Mouse (Mus musculus) heart, embryonic 16.5 days (tissue): ENCODE measurements around the gene Atf6b. TPM values are rescaled to one million over a fixed set of nuclear protein-coding genes. Genes with fewer than 3 reads are reported as not detected.

Experiments used
- ATAC-seq: fragments of 200-750 bp; cut with Nextera tagmentation; replicated peaks from 2 replicates; pipeline ENCODE4 v1.8.0; 2017; ENCODE audit warnings: moderate number of reproducible peaks; ENCODE audit not compliant: insufficient read depth, low FRiP score; ENCODE audit errors: extremely low read depth
- H3K27ac ChIP-seq: fragments of 300-500 bp; sonication (generic); 2 replicates; pipeline ENCODE4 v1.5.1; 2014; ENCODE audit warnings: mild to moderate bottlenecking, low read length, control low read depth, moderate library complexity
- H3K27me3 ChIP-seq: fragments of 300-500 bp; sonication (generic); 2 replicates; pipeline ENCODE4 v1.6.1; 2014; ENCODE audit warnings: low read length, mixed read lengths; ENCODE audit not compliant: control insufficient read depth, insufficient read depth
- H3K36me3 ChIP-seq: fragments of 300-500 bp; sonication (generic); 2 replicates; pipeline ENCODE4 v1.6.1; 2014; ENCODE audit not compliant: control insufficient read depth, insufficient read depth
- H3K4me1 ChIP-seq: fragments of 300-500 bp; sonication (generic); 2 replicates; pipeline ENCODE4 v1.6.1; 2014; ENCODE audit warnings: low read length, mixed read lengths; ENCODE audit not compliant: control insufficient read depth, insufficient read depth
- H3K4me2 ChIP-seq: fragments of 300-500 bp; sonication (generic); 2 replicates; pipeline ENCODE4 v1.6.1; 2014; ENCODE audit warnings: low read depth, mild to moderate bottlenecking, control low read depth, low read length
- H3K4me3 ChIP-seq: fragments of 300-500 bp; sonication (generic); 2 replicates; pipeline ENCODE4 v1.5.1; 2014; ENCODE audit warnings: mild to moderate bottlenecking, control low read depth, low read length
- H3K9ac ChIP-seq: fragments of 300-500 bp; sonication (generic); 2 replicates; pipeline ENCODE4 v1.6.1; 2014; ENCODE audit warnings: low read length, control low read depth
- H3K9me3 ChIP-seq: fragments of 300-500 bp; sonication (generic); replicated peaks from 2 replicates; pipeline ENCODE4 v1.6.1; 2016; ENCODE audit warnings: low read length; ENCODE audit not compliant: control insufficient read depth
- WGBS: fragments of 180-500 bp; shearing (Covaris S2); extraction: QIAGEN DNeasy Blood & Tissue Kit; methylation state at CpG from one replicate; pipeline ENCODE4 v1.1.7; 2014; 5-methylcytosine and 5-hydroxymethylcytosine counted together
- polyA plus RNA-seq: library from polyadenylated mRNA; unstranded; fragments of >200 nt; fragmentation: Nextera tagmentation; extraction: Ambion mirVana; gene quantifications from 2 replicates; pipeline ENCODE4 v1.2.1, GENCODE M21; 2015

The Atf6b gene
- polyA plus RNA-seq, 1 experiment from 2014 or later: 45.7 TPM

- H3K27ac ChIP-seq: peak overlapping the region; percentile 96
- no peaks in the 10 kb centered on the region for H3K27me3 ChIP-seq
- peaks cover 47% of the 10 kb centered on the region for H3K4me1 ChIP-seq
- peak overlapping the region; percentile 83 for H3K4me3 ChIP-seq
- peak overlapping the region; percentile 89 for H3K4me2 ChIP-seq
- peak overlapping the region; percentile 93 for H3K9ac ChIP-seq
- H3K36me3 ChIP-seq: peaks cover 11% of the 10 kb centered on the region; the same call in 1 of the 2 replicates
- no peak for ATAC-seq
- H3K9me3 ChIP-seq: no peaks in the 10 kb centered on the region
- WGBS: 13% methylated on average over 32 of the region's 32 CpGs
Observed at GRCm38 (mm10) chr17:34606186-34607039, 40.5 kb upstream of the Atf6b start.

GRCm38 (mm10) chr17:34607997-34608396, 38.9 kb upstream of the Atf6b start:
- ATAC-seq: no peak

GRCm38 (mm10) chr17:34611050-34611449, 35.9 kb upstream of the Atf6b start:
- Histone ChIP-seq H3K9ac (no peak overlapping the region), H3K4me2 (no peak overlapping the region), H3K36me3 (peaks cover 24% of the 10 kb centered on the region), H3K4me1 (peaks cover 27% of the 10 kb centered on the region), H3K27ac (no peak overlapping the region), H3K9me3 (no peaks in the 10 kb centered on the region), H3K27me3 (no peaks in the 10 kb centered on the region), H3K4me3 (no peak overlapping the region)
- no peak for ATAC-seq
- WGBS: 92% methylated on average over 8 of the region's 8 CpGs

More at GRCm38 (mm10) chr17:34607997-34608396, 38.9 kb upstream of the Atf6b start:
- 70% methylated on average over 7 of the region's 7 CpGs for WGBS
- no peaks in the 10 kb centered on the region for H3K9me3 ChIP-seq
- H3K27me3 ChIP-seq: no peaks in the 10 kb centered on the region
- H3K36me3 ChIP-seq: peaks cover 20% of the 10 kb centered on the region
- H3K4me2 ChIP-seq: no peak overlapping the region
- H3K4me1 ChIP-seq: peaks cover 38% of the 10 kb centered on the region
- H3K4me3 ChIP-seq: no peak overlapping the region
- no peak overlapping the region for H3K27ac ChIP-seq
- H3K9ac ChIP-seq: no peak overlapping the region

GRCm38 (mm10) chr17:34613054-34613645, 33.8 kb upstream of the Atf6b start:
- ATAC-seq: no peak
- Histone ChIP-seq H3K4me1 (peaks cover 10% of the 10 kb centered on the region), H3K27ac (no peak overlapping the region), H3K9me3 (no peaks in the 10 kb centered on the region), H3K4me3 (no peak overlapping the region), H3K9ac (no peak overlapping the region), H3K36me3 (peaks cover 24% of the 10 kb centered on the region), H3K4me2 (no peak overlapping the region), H3K27me3 (no peaks in the 10 kb centered on the region)
- 85% methylated on average over 11 of the region's 11 CpGs for WGBS

- 88% methylated on average over 10 of the region's 10 CpGs for WGBS
- H3K27me3 ChIP-seq: no peaks in the 10 kb centered on the region
- H3K4me2 ChIP-seq: no peak overlapping the region
- peaks cover 24% of the 10 kb centered on the region for H3K36me3 ChIP-seq
- H3K9me3 ChIP-seq: no peaks in the 10 kb centered on the region
- no peak for ATAC-seq
- no peak overlapping the region for H3K27ac ChIP-seq
- no peak overlapping the region for H3K9ac ChIP-seq
- H3K4me3 ChIP-seq: no peak overlapping the region
- peaks cover 4% of the 10 kb centered on the region for H3K4me1 ChIP-seq
Observed at GRCm38 (mm10) chr17:34613830-34614229, 33.1 kb upstream of the Atf6b start.

- no peak for ATAC-seq
- Histone ChIP-seq H3K36me3 (peaks cover 27% of the 10 kb centered on the region), H3K27me3 (no peaks in the 10 kb centered on the region), H3K4me3 (no peak within 1 kb of the TSS), H3K9me3 (no peaks in the 10 kb centered on the region), H3K27ac (no peak within 1 kb of the TSS), H3K4me2 (no peak within 1 kb of the TSS), H3K9ac (no peak within 1 kb of the TSS), H3K4me1 (no peaks in the 10 kb centered on the region)
- WGBS: 70% methylated on average over 6 of the region's 6 CpGs
Observed at GRCm38 (mm10) chr17:34615871-34616270, 31.1 kb upstream of the Atf6b start, which contains the start of gene Egfl8. Gene Egfl8 (minus strand): TSS chr17:34615971.

GRCm38 (mm10) chr17:34618999-34619398, 27.9 kb upstream of the Atf6b start:
- H3K4me2 ChIP-seq: no peak overlapping the region
- no peaks in the 10 kb centered on the region for H3K27me3 ChIP-seq
- H3K9me3 ChIP-seq: no peaks in the 10 kb centered on the region
- H3K4me1 ChIP-seq: no peaks in the 10 kb centered on the region
- no peak overlapping the region for H3K27ac ChIP-seq
- H3K36me3 ChIP-seq: peaks cover 26% of the 10 kb centered on the region
- no peak for ATAC-seq
- H3K9ac ChIP-seq: no peak overlapping the region
- H3K4me3 ChIP-seq: no peak overlapping the region
- WGBS: 21% methylated on average over 6 of the region's 6 CpGs

GRCm38 (mm10) chr17:34621006-34621405, 25.9 kb upstream of the Atf6b start:
- Histone ChIP-seq H3K27me3 (no peaks in the 10 kb centered on the region), H3K9me3 (no peaks in the 10 kb centered on the region), H3K4me1 (peaks cover under 1% of the 10 kb centered on the region), H3K4me2 (no peak overlapping the region), H3K27ac (no peak overlapping the region), H3K4me3 (no peak overlapping the region), H3K9ac (no peak overlapping the region), H3K36me3 (peaks cover 23% of the 10 kb centered on the region)
- 87% methylated on average over 8 of the region's 8 CpGs for WGBS
- ATAC-seq: no peak

- no peak overlapping the region for H3K4me3 ChIP-seq
- H3K9me3 ChIP-seq: no peaks in the 10 kb centered on the region
- peaks cover 18% of the 10 kb centered on the region for H3K36me3 ChIP-seq
- H3K4me2 ChIP-seq: no peak overlapping the region
- peaks cover 9% of the 10 kb centered on the region for H3K4me1 ChIP-seq
- H3K27me3 ChIP-seq: no peaks in the 10 kb centered on the region
- ATAC-seq: no peak
- H3K27ac ChIP-seq: no peak overlapping the region
- no peak overlapping the region for H3K9ac ChIP-seq
- 84% methylated on average over 9 of the region's 9 CpGs for WGBS
Observed at GRCm38 (mm10) chr17:34623161-34623560, 23.8 kb upstream of the Atf6b start.
